Mouse (Mus musculus): ENCODE measurements around the gene Osbpl3. TPM values are rescaled to one million over a fixed set of nuclear protein-coding genes. Genes with fewer than 3 reads are reported as not detected.

Gene Osbpl3
- polyA plus RNA-seq, 1 experiment = 23.3 TPM

DNA sequence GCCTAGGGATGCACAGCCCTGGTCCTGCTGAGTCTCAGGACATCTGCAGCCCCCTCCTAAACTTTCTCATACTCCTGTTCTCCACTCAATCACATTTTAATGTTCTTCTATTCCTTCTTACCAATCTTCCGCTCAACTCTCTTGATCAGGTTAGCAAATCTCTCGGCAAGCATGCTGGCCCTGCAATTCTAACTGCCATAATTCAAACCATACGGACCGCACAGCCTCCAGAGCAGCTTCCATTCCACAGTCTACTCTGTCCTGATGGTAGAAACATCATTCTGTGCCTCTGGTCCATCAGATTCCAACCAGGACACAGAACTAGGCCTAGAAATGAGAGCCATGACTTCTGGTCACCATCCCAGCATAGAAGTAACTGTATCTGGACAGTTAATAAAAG, 76.3 kb downstream of the Osbpl3 start:
- Histone ChIP-seq H3K9me3 (replicated peaks; ENCODE audit: control insufficient read depth, insufficient read depth, low read length, poor library complexity, severe bottlenecking) (no peaks in the 10 kb centered on the region; the same call in 1 of the 2 replicates), H3K36me3 (ENCODE audit: control insufficient read depth, insufficient read depth, low read length, poor library complexity, severe bottlenecking) (no peaks in the 10 kb centered on the region), H3K27ac (ENCODE audit: insufficient read depth, low read length) (no peak overlapping the region), H3K4me3 (ENCODE audit: low read depth, low read length) (no peak overlapping the region), H3K27me3 (ENCODE audit: control insufficient read depth, insufficient read depth, low read length, poor library complexity, severe bottlenecking) (no peaks in the 10 kb centered on the region), H3K4me1 (ENCODE audit: control insufficient read depth, insufficient read depth, low read length) (no peaks in the 10 kb centered on the region), H3K9ac (ENCODE audit: low read depth, poor library complexity, severe bottlenecking) (no peak overlapping the region)
- TF ChIP-seq EP300 (IDR thresholded peaks at IDR 0.05; ENCODE audit: insufficient read depth, low read depth, low read length) (no peak), CTCF (IDR thresholded peaks at IDR 0.05; ENCODE audit: low read depth, low read length) (no peak), POLR2A (IDR thresholded peaks at IDR 0.05; ENCODE audit: insufficient read depth, low read length) (no peak)

DNA sequence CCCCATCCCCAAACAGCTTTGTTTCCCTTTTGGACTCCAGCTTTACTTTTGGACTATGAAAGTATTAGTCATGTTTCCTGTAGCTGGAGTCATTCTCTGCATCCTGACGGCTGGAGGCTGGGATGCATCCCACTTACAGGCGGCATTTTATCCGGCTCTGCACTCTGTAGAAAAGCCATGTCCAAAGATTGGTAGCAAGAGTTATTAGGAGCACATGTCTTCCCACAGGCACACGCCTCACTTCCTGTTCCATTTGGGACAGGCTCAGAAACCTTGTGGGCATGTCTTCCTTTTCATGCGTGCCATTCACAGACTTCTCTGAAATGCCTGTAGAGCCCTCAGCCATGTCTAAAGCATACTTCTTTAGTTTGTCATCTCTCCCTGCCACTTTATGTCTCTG, 76.9 kb downstream of the Osbpl3 start:
- Histone ChIP-seq H3K27me3 (ENCODE audit: control insufficient read depth, insufficient read depth, low read length, poor library complexity, severe bottlenecking) (no peaks in the 10 kb centered on the region), H3K27ac (ENCODE audit: insufficient read depth, low read length) (no peak overlapping the region), H3K9me3 (replicated peaks; ENCODE audit: control insufficient read depth, insufficient read depth, low read length, poor library complexity, severe bottlenecking) (no peaks in the 10 kb centered on the region; the same call in 1 of the 2 replicates), H3K9ac (ENCODE audit: low read depth, poor library complexity, severe bottlenecking) (no peak overlapping the region), H3K4me1 (ENCODE audit: control insufficient read depth, insufficient read depth, low read length) (no peaks in the 10 kb centered on the region), H3K36me3 (ENCODE audit: control insufficient read depth, insufficient read depth, low read length, poor library complexity, severe bottlenecking) (no peaks in the 10 kb centered on the region), H3K4me3 (ENCODE audit: low read depth, low read length) (no peak overlapping the region)
- TF ChIP-seq EP300 (IDR thresholded peaks at IDR 0.05; ENCODE audit: insufficient read depth, low read depth, low read length) (no peak), POLR2A (IDR thresholded peaks at IDR 0.05; ENCODE audit: insufficient read depth, low read length) (no peak), CTCF (IDR thresholded peaks at IDR 0.05; ENCODE audit: low read depth, low read length) (no peak)

- no peaks in the 10 kb centered on the region for H3K4me1 ChIP-seq (ENCODE audit: control insufficient read depth, insufficient read depth, low read length)
- no peaks in the 10 kb centered on the region for H3K27me3 ChIP-seq (ENCODE audit: control insufficient read depth, insufficient read depth, low read length, poor library complexity, severe bottlenecking)
- no peak overlapping the region for H3K9ac ChIP-seq (ENCODE audit: low read depth, poor library complexity, severe bottlenecking)
- H3K36me3 ChIP-seq (ENCODE audit: control insufficient read depth, insufficient read depth, low read length, poor library complexity, severe bottlenecking) = no peaks in the 10 kb centered on the region
- no peaks in the 10 kb centered on the region; the same call in 1 of the 2 replicates for H3K9me3 ChIP-seq (replicated peaks; ENCODE audit: control insufficient read depth, insufficient read depth, low read length, poor library complexity, severe bottlenecking)
- H3K4me3 ChIP-seq (ENCODE audit: low read depth, low read length) = no peak overlapping the region
- TF ChIP-seq POLR2A (IDR thresholded peaks at IDR 0.05; ENCODE audit: insufficient read depth, low read length) = no peak
- TF ChIP-seq CTCF (IDR thresholded peaks at IDR 0.05; ENCODE audit: low read depth, low read length) = no peak
- no peak for TF ChIP-seq EP300 (IDR thresholded peaks at IDR 0.05; ENCODE audit: insufficient read depth, low read depth, low read length)
- no peak overlapping the region for H3K27ac ChIP-seq (ENCODE audit: insufficient read depth, low read length)
Measured at GRCm38 (mm10) chr6:50377742-50378720, 78.0 kb downstream of the Osbpl3 start.

DNA sequence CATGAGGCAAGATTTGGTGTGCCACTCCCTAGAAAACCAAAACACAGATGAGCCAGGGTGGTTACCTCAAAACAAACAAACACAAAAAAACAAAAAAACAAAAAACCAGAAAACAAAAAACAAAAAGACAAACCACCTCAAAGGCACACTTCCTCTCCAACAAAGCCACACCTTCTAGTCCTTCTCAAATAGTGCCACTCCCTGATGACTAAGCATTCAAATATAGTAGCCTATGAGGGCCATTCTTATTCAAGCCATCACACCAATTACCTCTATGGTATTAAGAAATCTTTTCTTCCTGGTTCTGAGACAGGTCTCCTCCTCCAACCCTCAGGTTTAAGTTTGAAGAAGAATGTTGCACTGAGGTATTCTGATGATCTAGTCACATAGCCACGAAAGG, 79.3 kb downstream of the Osbpl3 start:
- no peaks in the 10 kb centered on the region for H3K36me3 ChIP-seq (ENCODE audit: control insufficient read depth, insufficient read depth, low read length, poor library complexity, severe bottlenecking)
- H3K27me3 ChIP-seq (ENCODE audit: control insufficient read depth, insufficient read depth, low read length, poor library complexity, severe bottlenecking) = no peaks in the 10 kb centered on the region
- no peaks in the 10 kb centered on the region; the same call in 1 of the 2 replicates for H3K9me3 ChIP-seq (replicated peaks; ENCODE audit: control insufficient read depth, insufficient read depth, low read length, poor library complexity, severe bottlenecking)
- H3K9ac ChIP-seq (ENCODE audit: low read depth, poor library complexity, severe bottlenecking) = no peak overlapping the region
- no peak overlapping the region for H3K4me3 ChIP-seq (ENCODE audit: low read depth, low read length)
- no peaks in the 10 kb centered on the region for H3K4me1 ChIP-seq (ENCODE audit: control insufficient read depth, insufficient read depth, low read length)
- no peak overlapping the region for H3K27ac ChIP-seq (ENCODE audit: insufficient read depth, low read length)
- no peak for TF ChIP-seq EP300 (IDR thresholded peaks at IDR 0.05; ENCODE audit: insufficient read depth, low read depth, low read length)
- no peak for TF ChIP-seq POLR2A (IDR thresholded peaks at IDR 0.05; ENCODE audit: insufficient read depth, low read length)
- TF ChIP-seq CTCF (IDR thresholded peaks at IDR 0.05; ENCODE audit: low read depth, low read length) = no peak

- Histone ChIP-seq H3K9ac (ENCODE audit: low read depth, poor library complexity, severe bottlenecking) (no peak overlapping the region), H3K27me3 (ENCODE audit: control insufficient read depth, insufficient read depth, low read length, poor library complexity, severe bottlenecking) (no peaks in the 10 kb centered on the region), H3K27ac (ENCODE audit: insufficient read depth, low read length) (no peak overlapping the region), H3K4me3 (ENCODE audit: low read depth, low read length) (no peak overlapping the region), H3K9me3 (replicated peaks; ENCODE audit: control insufficient read depth, insufficient read depth, low read length, poor library complexity, severe bottlenecking) (no peaks in the 10 kb centered on the region; the same call in 1 of the 2 replicates), H3K36me3 (ENCODE audit: control insufficient read depth, insufficient read depth, low read length, poor library complexity, severe bottlenecking) (no peaks in the 10 kb centered on the region), H3K4me1 (ENCODE audit: control insufficient read depth, insufficient read depth, low read length) (no peaks in the 10 kb centered on the region)
- TF ChIP-seq CTCF (IDR thresholded peaks at IDR 0.05; ENCODE audit: low read depth, low read length) (no peak), POLR2A (IDR thresholded peaks at IDR 0.05; ENCODE audit: insufficient read depth, low read length) (no peak), EP300 (IDR thresholded peaks at IDR 0.05; ENCODE audit: insufficient read depth, low read depth, low read length) (no peak)
Measured at GRCm38 (mm10) chr6:50372516-50373424, 83.2 kb downstream of the Osbpl3 start.

Data from ES-Bruce4 (cell line).